Mouse (Mus musculus): Measurements from ENCODE around the gene Cfap20. TPM values are rescaled to one million over a fixed set of nuclear protein-coding genes. Genes with fewer than 3 reads are reported as not detected.
A peak's percentile ranks its signal among the peaks of the same experiment; 100 is the strongest.

Cfap20 gene
- polyA plus RNA-seq, 1 experiment = 45.7 TPM

DNA sequence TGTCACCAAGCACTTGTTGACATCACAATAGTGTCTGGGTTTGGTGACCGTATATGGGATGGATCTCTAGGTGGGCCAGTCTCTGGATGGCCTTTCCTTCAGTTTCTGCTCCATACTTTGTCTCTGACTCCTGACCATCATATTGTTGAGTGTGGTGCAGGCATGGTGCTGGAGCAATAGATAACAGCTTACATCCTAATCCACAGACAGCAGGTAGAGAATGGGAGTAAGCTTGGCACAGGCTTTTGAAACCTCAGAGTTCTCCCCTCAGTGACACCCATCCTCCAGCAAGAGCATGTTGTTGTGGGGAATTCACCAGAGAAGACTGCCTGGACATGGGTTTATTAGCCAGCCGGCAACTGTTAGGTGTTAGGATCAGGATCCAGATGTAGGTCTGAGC, 4.8 kb upstream of the Cfap20 start:
- H3K4me3 ChIP-seq (ENCODE audit: insufficient read depth, low read length) = no peak overlapping the region
- no peak overlapping the region for H3K27ac ChIP-seq (ENCODE audit: insufficient read depth, low read depth, low read length)
- TF ChIP-seq CTCF (IDR thresholded peaks at IDR 0.05; ENCODE audit: low read depth, low read length) = no peak
- no peak for TF ChIP-seq POLR2A (IDR thresholded peaks at IDR 0.05; ENCODE audit: borderline replicate concordance, low read depth, low read length)
- H3K4me1 ChIP-seq (ENCODE audit: control insufficient read depth, insufficient read depth, low read length) = no peaks in the 10 kb centered on the region

- TF ChIP-seq CTCF (IDR thresholded peaks at IDR 0.05; ENCODE audit: low read depth, low read length) (no peak), POLR2A (IDR thresholded peaks at IDR 0.05; ENCODE audit: borderline replicate concordance, low read depth, low read length) (no peak)
- Histone ChIP-seq H3K27ac (ENCODE audit: insufficient read depth, low read depth, low read length) (no peak overlapping the region), H3K4me1 (ENCODE audit: control insufficient read depth, insufficient read depth, low read length) (peaks cover 4% of the 10 kb centered on the region), H3K4me3 (ENCODE audit: insufficient read depth, low read length) (no peak overlapping the region)
These were observed 2.8 kb upstream of the Cfap20 start for GRCm38 (mm10) chr8:95437341-95437992.

GRCm38 (mm10) chr8:95435930-95436329, 1.3 kb upstream of the Cfap20 start:
- TF ChIP-seq CTCF (IDR thresholded peaks at IDR 0.05; ENCODE audit: low read depth, low read length) (no peak), POLR2A (IDR thresholded peaks at IDR 0.05; ENCODE audit: borderline replicate concordance, low read depth, low read length) (no peak)
- H3K4me1 ChIP-seq (ENCODE audit: control insufficient read depth, insufficient read depth, low read length) = peaks cover 11% of the 10 kb centered on the region
- H3K4me3 ChIP-seq (ENCODE audit: insufficient read depth, low read length) = no peak overlapping the region
- H3K27ac ChIP-seq (ENCODE audit: insufficient read depth, low read depth, low read length) = no peak overlapping the region

GRCm38 (mm10) chr8:95435471-95435870, 802 bp upstream of the Cfap20 start:
- Histone ChIP-seq H3K27ac (ENCODE audit: insufficient read depth, low read depth, low read length) (no peak overlapping the region), H3K4me3 (ENCODE audit: insufficient read depth, low read length) (no peak overlapping the region), H3K4me1 (ENCODE audit: control insufficient read depth, insufficient read depth, low read length) (peaks cover 12% of the 10 kb centered on the region)
- TF ChIP-seq CTCF (IDR thresholded peaks at IDR 0.05; ENCODE audit: low read depth, low read length) (no peak), POLR2A (IDR thresholded peaks at IDR 0.05; ENCODE audit: borderline replicate concordance, low read depth, low read length) (no peak)

- Histone ChIP-seq H3K4me3 (ENCODE audit: insufficient read depth, low read length) (peak overlapping the region; percentile 99), H3K27ac (ENCODE audit: insufficient read depth, low read depth, low read length) (peak overlapping the region; percentile 55), H3K4me1 (ENCODE audit: control insufficient read depth, insufficient read depth, low read length) (peaks cover 19% of the 10 kb centered on the region)
- TF ChIP-seq POLR2A (IDR thresholded peaks at IDR 0.05; ENCODE audit: borderline replicate concordance, low read depth, low read length) = no peak
- TF ChIP-seq CTCF (IDR thresholded peaks at IDR 0.05; ENCODE audit: low read depth, low read length) = no peak
These were observed 436 bp downstream of the Cfap20 start for GRCm38 (mm10) chr8:95434233-95434632.

DNA sequence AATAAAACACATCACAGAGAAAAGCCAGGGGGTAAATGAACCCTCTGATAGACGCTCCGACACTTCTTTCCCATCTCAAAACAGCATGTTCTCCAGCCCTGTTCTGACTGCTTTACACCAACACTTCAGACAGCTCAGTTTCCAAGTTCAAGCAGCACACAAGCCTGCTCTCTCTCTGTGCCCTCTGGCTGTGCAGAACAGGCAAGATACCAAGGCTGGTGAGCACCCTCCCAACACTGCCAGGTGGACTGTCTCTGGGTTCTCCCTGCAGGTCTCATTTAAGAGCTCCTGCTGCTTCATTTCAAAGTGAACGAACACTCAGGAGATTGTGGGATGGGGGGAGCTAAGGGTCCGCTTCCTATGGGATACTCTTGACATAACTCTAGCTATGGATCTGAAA, 1.5 kb downstream of the Cfap20 start:
- Histone ChIP-seq H3K27ac (ENCODE audit: insufficient read depth, low read depth, low read length) (no peak overlapping the region), H3K4me3 (ENCODE audit: insufficient read depth, low read length) (peak overlapping the region; percentile 99), H3K4me1 (ENCODE audit: control insufficient read depth, insufficient read depth, low read length) (peaks cover 26% of the 10 kb centered on the region)

DNA sequence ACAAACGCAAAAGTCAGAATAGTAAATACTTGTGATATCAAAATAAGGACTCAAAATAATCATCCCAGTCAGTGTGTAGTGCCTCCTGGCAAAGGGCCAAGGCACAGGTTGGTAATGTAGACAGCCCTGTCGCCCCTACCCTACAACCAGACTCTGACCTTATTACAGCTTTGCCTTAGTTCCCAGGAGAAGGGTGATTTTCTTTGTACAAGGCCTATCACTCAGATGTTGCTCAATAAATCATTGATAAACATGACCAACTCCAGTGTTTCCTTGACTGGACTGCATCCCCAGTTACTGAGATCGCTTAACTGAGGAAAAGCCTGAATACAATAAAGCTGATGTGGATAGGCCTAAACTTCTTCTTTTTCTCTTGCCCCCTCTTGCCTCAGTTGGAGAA, 2.2 kb downstream of the Cfap20 start:
- Histone ChIP-seq H3K27ac (ENCODE audit: insufficient read depth, low read depth, low read length) (no peak overlapping the region), H3K4me3 (ENCODE audit: insufficient read depth, low read length) (no peak overlapping the region), H3K4me1 (ENCODE audit: control insufficient read depth, insufficient read depth, low read length) (peaks cover 29% of the 10 kb centered on the region)
- TF ChIP-seq POLR2A (IDR thresholded peaks at IDR 0.05; ENCODE audit: borderline replicate concordance, low read depth, low read length) = no peak
- TF ChIP-seq CTCF (IDR thresholded peaks at IDR 0.05; ENCODE audit: low read depth, low read length) = no peak

More for the DNA sequence above, 1.5 kb downstream of the Cfap20 start:
- TF ChIP-seq POLR2A (IDR thresholded peaks at IDR 0.05; ENCODE audit: borderline replicate concordance, low read depth, low read length) (no peak), CTCF (IDR thresholded peaks at IDR 0.05; ENCODE audit: low read depth, low read length) (no peak)

DNA sequence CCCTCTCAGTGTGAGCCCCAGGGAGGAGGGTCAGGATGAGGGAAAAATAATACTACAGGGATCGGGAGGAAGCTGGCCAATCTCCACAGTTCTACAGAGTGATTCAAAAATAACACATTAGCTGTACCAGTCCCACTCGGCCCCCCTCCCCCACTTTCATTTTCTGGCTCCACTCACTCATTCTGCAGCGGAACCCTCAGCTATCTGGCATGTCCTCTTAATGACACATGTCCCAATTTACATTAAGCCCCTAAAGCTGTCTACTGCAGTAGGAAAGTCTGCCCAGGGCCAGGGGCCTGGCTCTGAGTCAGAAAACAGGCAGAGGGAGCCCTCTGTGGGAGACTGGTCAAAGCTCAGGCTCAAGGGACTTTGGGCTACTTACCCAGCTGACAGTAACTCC, 4.7 kb downstream of the Cfap20 start:
- TF ChIP-seq CTCF (IDR thresholded peaks at IDR 0.05; ENCODE audit: low read depth, low read length) (no peak), POLR2A (IDR thresholded peaks at IDR 0.05; ENCODE audit: borderline replicate concordance, low read depth, low read length) (no peak)
- Histone ChIP-seq H3K27ac (ENCODE audit: insufficient read depth, low read depth, low read length) (no peak overlapping the region), H3K4me1 (ENCODE audit: control insufficient read depth, insufficient read depth, low read length) (peaks cover 40% of the 10 kb centered on the region), H3K4me3 (ENCODE audit: insufficient read depth, low read length) (no peak overlapping the region)

DNA sequence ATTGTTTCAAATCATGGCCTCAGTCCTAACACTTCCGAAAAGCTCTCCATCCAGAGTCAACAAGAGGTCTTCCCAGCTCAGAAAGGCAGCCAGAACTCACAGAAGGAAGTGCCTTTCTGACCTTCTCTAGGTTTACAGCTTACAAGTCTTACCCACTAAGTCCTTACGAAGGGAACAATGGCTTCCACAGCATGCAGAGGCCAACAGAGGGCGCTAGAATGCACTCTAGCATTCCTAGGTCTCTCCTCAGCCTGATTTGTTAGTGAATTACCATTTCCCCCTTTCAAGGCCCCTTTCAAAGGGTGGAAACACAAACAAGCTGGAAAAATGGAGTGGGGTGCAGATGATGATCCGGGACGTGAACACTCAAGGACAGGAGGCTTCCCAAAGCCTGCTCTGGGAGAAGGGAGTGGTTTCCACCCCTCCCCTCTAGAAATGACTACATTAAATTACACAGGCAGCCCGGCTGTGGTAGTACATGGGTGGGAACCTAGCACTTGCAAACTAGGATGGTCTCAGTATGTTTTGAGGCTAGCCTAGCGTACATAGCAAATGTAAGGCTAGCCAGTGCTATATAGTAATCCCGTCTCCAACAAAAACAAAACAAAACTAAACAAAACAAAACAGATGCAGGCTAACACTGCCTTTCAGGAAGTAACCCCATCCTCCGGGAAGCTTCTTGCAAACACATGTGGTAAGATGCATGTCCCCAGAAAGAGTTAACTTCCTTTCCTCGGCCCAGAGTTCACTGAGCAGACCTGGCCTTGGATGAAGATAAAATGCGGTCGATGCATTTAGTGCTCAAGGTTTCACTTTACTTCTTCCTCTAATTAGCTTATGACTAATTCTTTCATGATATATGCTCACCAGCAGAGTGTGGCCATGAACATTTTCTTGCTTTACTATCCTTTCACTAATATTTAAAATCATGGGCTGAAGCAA, 6.8 kb downstream of the Cfap20 start:
- Histone ChIP-seq H3K4me1 (ENCODE audit: control insufficient read depth, insufficient read depth, low read length) (peaks cover 42% of the 10 kb centered on the region), H3K4me3 (ENCODE audit: insufficient read depth, low read length) (peak overlapping the region; percentile 53), H3K27ac (ENCODE audit: insufficient read depth, low read depth, low read length) (peak overlapping the region; percentile 64)
- peak; percentile 69 for TF ChIP-seq CTCF (IDR thresholded peaks at IDR 0.05; ENCODE audit: low read depth, low read length)
- TF ChIP-seq POLR2A (IDR thresholded peaks at IDR 0.05; ENCODE audit: borderline replicate concordance, low read depth, low read length) = no peak

- Histone ChIP-seq H3K4me1 (ENCODE audit: control insufficient read depth, insufficient read depth, low read length) (peaks cover 34% of the 10 kb centered on the region), H3K27ac (ENCODE audit: insufficient read depth, low read depth, low read length) (no peak overlapping the region), H3K4me3 (ENCODE audit: insufficient read depth, low read length) (no peak overlapping the region)
- no peak for TF ChIP-seq POLR2A (IDR thresholded peaks at IDR 0.05; ENCODE audit: borderline replicate concordance, low read depth, low read length)
These were observed 7.8 kb downstream of the Cfap20 start for GRCm38 (mm10) chr8:95426781-95427281.
